Mouse (Mus musculus): Measurements from ENCODE around the gene Atrip.

DNA sequence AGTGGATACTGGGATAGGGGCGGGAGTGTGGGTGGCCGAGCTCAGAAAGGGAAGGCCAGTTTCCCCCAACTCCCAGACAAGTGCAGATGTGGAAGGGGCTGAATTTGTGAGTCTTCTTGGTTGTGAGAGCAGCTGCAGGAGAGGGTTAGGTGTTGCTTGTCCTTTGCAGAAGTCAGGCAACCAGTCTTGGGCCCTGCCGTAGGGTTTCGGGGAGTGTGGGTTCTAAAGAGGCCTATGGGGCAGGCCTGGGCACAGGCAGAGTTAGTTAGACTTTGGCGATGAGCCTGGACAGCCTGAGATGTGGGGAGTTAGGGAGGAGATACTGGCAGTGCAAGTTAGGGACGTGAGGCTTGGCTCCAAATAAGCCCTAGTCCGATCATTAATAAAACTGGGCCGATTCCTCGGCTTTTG is 22.3 kb upstream of the Atrip start:
- TF ChIP-seq CTCF (IDR thresholded peaks at IDR 0.05; ENCODE audit: low read depth, low read length) (no peak), POLR2A (IDR thresholded peaks at IDR 0.05; ENCODE audit: extremely low read depth, insufficient read depth, low read length) (no peak)

Measured in liver, adult 2 months (tissue).